Mouse (Mus musculus) C2C12 (cell line): ENCODE data around the gene Trmt10a.

Experiments used
- CTCF ChIP-seq: IDR thresholded peaks from one replicate; pipeline ENCODE4 v1.5.1; 2011; ENCODE audit not compliant: control insufficient read depth, insufficient read depth, insufficient read length
- MAX ChIP-seq: IDR thresholded peaks from one replicate; pipeline ENCODE4 v1.6.1; 2011; ENCODE audit warnings: mild to moderate bottlenecking, control low read depth

DNA sequence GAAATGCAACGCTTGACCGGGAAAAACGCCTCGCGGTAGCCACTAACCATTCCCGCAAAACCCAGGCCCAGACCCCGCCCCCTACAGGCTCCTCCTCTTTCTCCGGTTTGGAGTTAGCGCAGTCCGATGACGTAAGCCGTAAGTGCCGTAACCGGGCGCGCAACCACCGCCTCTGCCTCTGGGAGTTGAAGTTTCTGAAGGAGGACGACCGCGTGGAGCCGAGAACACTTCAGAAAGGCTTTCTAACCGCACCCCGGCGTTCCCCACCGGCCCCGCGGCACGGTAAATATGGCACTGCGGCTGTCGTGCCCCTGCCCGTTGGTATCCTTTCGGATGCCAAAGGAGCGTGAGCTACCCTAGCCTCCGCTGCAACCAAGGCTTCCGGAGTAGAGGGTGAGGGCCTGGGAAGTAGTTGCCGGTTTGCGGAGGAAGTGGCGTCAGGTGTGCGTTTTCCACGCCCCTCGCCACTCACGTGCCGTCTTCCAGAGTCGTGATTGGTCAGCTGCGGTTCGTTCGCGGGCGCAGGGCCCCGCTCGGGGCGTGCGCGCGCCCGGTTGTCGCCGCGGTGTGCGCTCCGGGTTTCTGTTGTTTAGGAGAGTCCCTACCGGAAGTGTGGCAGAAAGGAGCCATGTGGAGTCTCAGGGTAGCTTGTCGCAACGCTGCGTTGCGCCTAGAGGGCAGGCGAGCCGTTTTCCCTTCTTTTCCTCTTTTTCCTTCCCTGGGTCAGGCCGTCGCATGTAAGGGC lies at the start of gene Trmt10a:
- TF ChIP-seq MAX (peak; percentile 56), CTCF (no peak)
